Mouse (Mus musculus) ES-CJ7 (cell line): Measurements from ENCODE around the gene Meltf.
"Not testable (repeated sequence)": the region's sequence is repeated elsewhere in the genome, so short reads cannot be mapped to it uniquely, and the experiment has no call there.

Source experiments
- DNase-seq: peaks from one replicate; pipeline ENCODE4 v3.0.0; 2011; ENCODE audit warnings: low read depth, low spot score

Gene Meltf

GRCm38 (mm10) chr16:31933751-31934549 is 55.3 kb downstream of the Meltf start, which contains the start of gene Pigz:
Gene Pigz (plus strand): TSS chr16:31933851.
- no peak for DNase-seq

GRCm38 (mm10) chr16:31934550-31935010 is 56.0 kb downstream of the Meltf start:
- no peak for DNase-seq

GRCm38 (mm10) chr16:31935091-31935979 is 56.7 kb downstream of the Meltf start:
- DNase-seq = no peak

DNA sequence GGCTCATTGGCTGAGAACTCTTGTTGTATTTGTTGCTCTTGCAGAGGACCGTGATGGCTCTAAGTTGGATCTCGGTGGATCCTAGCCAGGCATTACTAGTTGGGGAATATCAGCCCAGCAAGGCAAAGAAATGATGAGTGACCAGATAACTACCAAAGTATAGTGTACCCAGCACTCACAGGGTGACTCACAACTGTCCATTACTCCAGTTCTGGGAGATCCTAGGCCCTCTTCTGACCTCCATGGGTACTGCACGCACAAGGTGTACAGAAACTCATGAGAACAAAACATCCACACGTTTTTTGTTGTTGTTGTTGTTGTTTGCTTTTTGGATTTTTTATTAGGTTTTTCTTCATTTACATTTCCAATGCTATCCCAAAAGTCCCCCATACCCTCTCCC is 58.0 kb downstream of the Meltf start:
- no peak for DNase-seq

DNA sequence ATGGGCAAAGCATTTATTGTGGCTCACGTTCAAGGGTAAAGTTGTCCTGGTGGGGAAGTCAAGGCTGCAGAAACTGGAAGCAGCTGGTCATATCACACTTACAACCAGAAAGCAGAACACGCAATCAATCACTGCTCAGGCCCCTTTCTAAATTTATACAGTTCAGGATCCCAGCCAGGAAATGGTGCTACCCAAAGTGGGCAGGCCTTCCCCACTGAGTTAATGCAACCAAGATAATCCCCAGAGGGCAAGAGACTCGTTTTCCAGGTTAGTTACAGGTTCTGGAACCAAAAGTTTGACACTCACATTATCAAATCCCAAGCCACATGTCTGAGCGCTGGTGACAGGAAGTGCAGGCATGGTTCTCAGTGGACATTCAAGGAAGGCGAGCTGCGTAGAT is 60.2 kb downstream of the Meltf start:
- DNase-seq = no peak

- DNase-seq = no peak
Observed at GRCm38 (mm10) chr16:31940586-31940985, 62.0 kb downstream of the Meltf start.

- peak; percentile 78 for DNase-seq
Observed at GRCm38 (mm10) chr16:31943980-31944379, 65.4 kb downstream of the Meltf start.

DNA sequence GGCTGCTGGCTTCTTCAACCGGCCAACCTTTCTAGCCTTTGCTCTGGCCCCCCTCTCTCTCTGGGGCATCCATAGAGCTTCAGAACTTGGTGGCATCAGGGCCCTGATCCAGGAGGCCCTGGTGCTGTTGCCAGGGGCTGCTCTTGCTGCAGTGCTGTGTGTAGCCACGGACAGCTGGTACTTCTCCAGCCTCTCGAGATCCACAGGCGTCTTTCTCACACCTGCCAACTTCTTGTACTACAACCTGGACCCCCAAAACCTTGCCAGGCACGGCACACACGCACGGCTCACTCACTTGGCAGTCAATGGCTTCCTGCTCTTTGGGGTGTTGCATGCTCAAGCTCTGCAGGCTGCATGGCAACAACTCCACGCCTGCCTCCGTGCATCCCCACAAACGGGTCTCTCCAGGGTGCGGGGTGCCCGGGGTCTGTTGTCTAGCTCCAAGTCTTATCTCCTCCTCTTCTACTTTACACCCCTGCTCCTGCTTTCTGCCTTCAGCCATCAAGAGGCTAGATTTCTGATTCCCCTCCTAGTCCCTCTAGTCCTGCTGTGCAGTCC is 66.2 kb downstream of the Meltf start:
- DNase-seq = no peak

- no peak for DNase-seq
Observed at GRCm38 (mm10) chr16:31945372-31945771, 66.8 kb downstream of the Meltf start.

DNA sequence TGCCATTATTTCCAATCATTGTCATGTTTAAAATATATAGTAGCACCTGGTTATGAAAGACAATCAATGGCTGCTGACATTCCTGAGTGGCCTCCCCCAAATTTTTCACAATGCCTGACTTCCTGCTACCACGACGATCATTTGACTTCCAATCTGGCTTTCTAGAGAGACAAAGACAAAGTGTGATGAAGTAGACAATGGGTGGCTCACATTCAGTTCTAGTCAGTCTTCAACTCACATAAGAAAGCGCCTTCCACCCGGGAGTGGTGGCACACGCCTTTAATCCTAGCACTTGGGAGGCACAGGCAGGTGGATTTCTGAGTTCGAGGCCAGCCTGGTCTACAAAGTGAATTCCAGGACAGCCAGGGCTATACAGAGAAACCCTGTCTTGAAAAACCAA is 67.4 kb downstream of the Meltf start:
- not testable (repeated sequence) for DNase-seq

- DNase-seq = no peak
Observed at GRCm38 (mm10) chr16:31947333-31947732, 68.7 kb downstream of the Meltf start.

GRCm38 (mm10) chr16:31947901-31948316 is 69.3 kb downstream of the Meltf start:
- no peak for DNase-seq

DNA sequence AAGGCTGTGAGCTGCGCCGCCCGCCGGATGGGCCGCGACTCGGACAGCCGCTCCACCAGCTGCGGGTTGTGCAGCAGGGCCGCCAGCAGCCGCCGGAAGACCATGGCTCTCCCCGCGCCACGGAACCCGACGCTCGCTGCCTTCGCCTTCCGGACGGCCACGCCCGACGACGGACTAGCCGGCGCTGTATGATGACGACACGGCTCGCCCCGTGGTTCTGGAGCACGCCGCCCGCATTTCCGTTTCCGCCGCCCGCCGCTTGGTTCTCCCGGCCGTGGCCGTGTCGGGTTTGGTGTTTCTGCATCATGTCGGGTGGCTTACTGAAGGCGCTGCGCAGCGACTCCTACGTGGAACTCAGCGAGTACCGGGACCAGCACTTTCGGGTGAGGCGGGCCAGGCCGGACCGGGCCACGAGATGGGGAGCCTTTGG is 69.8 kb downstream of the Meltf start, which contains the start of the genes 0610012G03Rik and Ncbp2:
Gene 0610012G03Rik, minus strand, starts transcription at position 150 of the 430 bp plus-strand sequence.
Gene Ncbp2, plus strand, starts transcription at position 169 of the 430 bp plus-strand sequence.
- DNase-seq = peak; percentile 93
